Mouse (Mus musculus): ENCODE results near the gene Blcap.

Gene Blcap

DNA sequence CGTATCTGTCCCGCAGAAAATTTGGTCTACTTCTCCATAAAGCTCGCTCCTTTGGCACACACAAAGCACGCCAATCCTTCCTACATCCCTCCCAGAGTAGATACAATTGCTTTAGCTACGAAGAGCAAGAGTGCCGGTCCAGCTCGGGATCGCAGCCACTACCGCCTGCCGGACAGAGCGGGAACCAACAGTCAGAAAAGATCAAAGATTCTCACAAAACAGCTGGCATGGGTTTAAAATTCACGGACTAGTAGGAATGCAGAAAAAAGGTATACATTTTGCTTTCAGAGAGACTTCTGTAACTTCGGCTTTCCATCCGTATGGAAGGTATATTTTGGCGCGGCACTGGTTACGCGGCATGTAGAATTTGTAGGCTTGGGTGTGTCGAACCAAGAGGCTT is 11.6 kb downstream of the Blcap start:
- DNase-seq (ENCODE audit: low read depth), result no peak

GRCm38 (mm10) chr2:157558520-157558919 is 12.6 kb downstream of the Blcap start:
- peak; percentile 57 for DNase-seq (ENCODE audit: low read depth)

- DNase-seq (ENCODE audit: low read depth), result no peak
These were observed 13.0 kb downstream of the Blcap start for GRCm38 (mm10) chr2:157558051-157558450.

- no peak for DNase-seq (ENCODE audit: low read depth)
These were observed 14.9 kb downstream of the Blcap start for GRCm38 (mm10) chr2:157556074-157556698.

DNA sequence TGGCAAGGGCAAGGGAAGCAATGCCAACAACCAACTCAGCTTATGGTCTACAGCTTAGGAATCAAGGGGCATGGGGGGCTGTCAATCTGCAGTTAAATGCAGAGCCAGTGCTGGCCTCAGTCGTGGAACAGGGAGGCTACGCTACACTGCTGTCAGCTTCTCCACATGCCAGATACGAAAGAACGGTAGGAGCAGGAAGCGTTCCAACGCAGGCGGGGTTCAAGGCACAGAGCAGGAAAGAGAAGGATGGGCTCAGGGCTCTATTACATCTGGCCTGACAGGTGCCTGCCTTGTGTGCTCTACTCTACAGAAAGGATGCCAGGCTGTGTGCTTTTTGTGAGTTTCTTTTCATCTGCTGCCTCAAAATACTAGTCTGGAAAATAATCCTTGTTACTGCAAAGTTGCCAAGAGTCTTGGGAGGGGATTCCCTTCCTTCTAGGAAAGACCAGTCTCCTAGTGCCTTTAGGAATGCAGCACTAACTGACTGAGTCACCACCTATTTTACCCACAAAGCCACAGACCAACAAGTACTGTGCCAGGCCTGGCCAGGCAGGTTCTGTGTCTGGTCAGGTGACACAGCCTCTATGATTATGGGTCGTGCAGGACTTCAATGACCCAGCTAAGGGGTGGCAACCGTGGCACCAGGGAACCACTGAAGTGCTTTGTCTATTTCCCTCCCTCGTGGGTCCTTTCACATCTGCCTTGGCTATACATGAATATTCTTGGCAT is 18.8 kb downstream of the Blcap start:
- peak; percentile 60 for DNase-seq (ENCODE audit: low read depth)

- no peak for DNase-seq (ENCODE audit: low read depth)
These were observed 20.8 kb downstream of the Blcap start for GRCm38 (mm10) chr2:157550292-157550691.

DNA sequence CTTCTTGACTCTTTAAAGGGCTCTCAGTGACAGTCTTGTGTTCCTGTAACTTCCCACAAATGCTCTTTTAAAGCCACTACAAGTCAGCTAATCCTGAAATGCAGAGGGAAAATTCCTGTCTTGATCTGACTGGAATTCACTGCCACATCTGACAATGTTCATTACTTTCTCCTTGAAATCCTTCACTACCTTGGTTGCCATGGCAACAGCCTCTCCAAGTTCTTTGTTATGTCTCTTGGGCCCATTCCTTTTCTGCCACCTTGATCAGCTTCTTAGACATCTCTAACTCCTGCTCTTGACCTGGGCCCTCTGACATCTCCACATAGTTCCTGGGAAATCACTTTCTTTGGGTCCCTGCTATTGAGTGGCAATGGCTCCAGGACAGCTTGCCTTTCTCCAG is 24.4 kb downstream of the Blcap start:
- DNase-seq (ENCODE audit: low read depth), result no peak

DNA sequence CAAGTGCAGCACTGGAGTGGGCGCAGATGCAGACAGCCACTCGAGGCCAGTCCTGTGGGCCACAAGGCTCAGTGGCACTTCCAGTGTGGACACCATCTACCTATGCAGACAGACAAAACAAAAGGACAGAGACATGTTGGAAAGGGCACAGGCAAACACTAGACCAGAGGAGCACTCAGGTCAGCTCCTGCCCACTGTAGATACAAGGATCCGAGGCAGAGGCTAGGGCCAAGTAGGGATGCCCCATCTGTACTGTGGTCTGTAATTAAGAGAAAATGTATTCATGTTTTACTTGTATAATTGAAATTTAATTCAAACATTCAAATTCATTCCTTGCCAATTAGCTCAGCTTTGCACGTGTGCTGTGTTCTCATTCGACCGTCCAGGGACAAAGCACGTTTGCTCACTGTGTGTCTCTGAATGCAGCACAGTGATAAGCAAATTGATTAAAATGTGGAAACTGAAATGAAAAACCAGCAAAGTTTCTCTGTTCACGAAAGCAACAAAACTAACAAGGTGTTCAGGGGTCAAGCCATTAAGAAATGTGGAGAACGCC is 26.7 kb downstream of the Blcap start:
- DNase-seq (ENCODE audit: low read depth), result no peak

- DNase-seq (ENCODE audit: low read depth), result no peak
These were observed 28.7 kb downstream of the Blcap start for GRCm38 (mm10) chr2:157542415-157542814.

DNA sequence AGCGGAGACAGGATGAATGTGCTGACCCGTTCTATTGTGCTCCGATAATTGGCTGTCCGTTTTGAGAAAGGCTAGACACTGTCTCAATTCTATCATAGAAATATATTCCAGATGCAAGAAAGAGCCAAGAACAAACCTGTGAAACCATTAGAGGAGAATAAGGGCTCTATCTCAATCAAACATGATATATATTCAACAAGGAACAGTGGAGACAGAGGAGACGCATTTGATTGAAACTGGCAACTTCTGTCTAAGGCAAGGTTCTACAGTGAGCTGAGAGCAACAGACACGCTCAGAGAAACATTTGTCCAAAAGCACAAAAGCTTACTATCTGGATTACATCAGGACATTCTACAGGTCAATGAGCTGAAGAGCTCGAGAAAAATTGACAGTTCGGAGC is 29.4 kb downstream of the Blcap start:
- no peak for DNase-seq (ENCODE audit: low read depth)

GRCm38 (mm10) chr2:157540953-157541569 is 30.0 kb downstream of the Blcap start:
- no peak for DNase-seq (ENCODE audit: low read depth)

GRCm38 (mm10) chr2:157540073-157540952 is 30.8 kb downstream of the Blcap start:
- no peak for DNase-seq (ENCODE audit: low read depth)

- DNase-seq (ENCODE audit: low read depth), result no peak
These were observed 34.0 kb downstream of the Blcap start for GRCm38 (mm10) chr2:157537118-157537517.

DNA sequence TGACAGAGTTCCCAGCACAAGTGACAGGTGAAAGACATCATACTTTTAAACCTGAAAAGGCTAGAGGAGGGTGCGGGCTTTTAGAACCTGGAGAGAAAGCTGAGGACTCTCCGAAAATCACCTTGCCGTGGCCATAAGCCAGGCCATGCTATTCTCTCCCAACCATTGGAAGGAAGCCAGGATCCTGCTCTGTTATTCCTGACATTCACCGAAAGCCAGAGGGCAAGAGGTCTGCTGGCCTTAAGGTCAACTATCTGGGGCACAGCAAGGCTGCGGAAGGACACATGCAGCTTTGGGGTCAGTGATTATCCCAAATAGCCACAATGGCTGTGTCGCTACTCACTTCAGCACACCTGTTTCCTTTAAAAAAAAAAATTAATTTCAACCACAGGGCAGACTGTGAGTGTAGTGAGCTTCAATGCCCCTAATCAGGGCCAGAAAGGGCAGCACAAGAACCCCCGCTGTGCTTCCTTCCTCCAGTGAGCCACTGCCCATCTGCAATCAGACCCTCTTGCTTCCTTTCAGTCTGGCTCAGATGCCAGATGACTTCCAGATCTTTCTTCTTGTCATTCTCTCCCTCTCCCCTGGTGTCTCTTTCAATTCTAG is 34.5 kb downstream of the Blcap start:
- peak; percentile 56 for DNase-seq (ENCODE audit: low read depth)

DNA sequence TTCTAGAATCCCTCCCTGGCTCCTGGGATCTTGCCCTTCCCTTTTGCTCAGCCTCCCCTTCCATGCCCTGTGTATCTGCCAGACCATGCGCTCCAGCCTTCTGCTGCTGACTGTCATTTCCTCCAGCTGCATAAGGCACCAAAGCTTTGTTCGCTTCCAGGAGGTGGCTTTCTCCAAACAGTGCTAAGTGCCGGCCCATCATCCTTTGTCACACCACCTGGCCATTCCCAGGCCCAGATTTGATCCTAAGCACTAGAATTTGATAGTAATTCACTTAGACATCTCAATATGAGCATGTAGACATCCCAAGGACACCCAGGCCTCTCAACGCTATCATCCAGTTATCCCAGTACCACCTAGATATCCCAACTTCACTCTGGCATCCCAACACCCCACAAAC is 36.9 kb downstream of the Blcap start:
- no peak for DNase-seq (ENCODE audit: low read depth)

GRCm38 (mm10) chr2:157531681-157532426 is 39.2 kb downstream of the Blcap start:
- no peak for DNase-seq (ENCODE audit: low read depth)

DNA sequence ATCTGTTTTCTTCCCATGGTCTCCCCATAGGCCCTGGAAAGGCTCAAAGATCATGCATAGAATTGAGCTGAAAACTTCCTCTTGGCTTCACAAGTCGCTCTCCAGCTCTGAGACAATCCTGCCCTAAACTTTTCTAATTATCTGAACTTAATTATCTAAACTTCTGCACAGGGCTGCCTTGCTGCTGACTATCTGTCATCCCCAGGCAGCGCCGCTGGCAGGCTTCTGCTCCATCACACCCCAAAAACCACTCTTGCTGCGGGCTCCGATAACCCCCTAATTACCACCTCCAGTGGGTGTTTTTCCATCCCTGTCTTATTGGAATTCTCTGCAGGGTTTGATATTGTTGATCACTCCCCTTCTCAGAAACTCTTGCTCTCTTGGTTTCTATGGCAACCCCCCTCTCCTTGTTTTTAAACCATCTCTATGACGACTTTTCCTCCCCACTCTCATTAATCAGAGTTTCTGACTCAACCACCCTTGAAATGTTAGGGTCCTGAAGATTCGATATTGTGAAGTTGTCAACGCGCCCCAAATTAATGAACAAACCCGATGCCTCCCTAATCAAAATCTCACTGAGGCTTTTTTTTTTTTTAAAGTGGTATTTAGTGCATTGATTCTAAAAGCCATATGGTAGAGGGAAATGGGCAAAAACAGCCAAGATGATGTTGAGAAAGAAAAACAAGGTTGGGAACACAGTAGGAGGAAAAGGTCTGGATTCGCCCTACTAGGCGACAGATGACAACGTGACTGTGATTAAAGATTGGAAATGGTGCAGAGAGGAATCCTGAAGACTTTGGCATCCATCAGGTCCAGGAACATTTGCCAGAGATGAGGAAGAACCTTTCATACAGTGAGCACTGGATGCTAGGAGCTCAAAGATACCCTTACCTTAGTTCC is 40.8 kb downstream of the Blcap start:
- no peak for DNase-seq (ENCODE audit: low read depth)

GRCm38 (mm10) chr2:157522556-157522955 is 48.5 kb downstream of the Blcap start:
- DNase-seq (ENCODE audit: low read depth), result no peak

DNA sequence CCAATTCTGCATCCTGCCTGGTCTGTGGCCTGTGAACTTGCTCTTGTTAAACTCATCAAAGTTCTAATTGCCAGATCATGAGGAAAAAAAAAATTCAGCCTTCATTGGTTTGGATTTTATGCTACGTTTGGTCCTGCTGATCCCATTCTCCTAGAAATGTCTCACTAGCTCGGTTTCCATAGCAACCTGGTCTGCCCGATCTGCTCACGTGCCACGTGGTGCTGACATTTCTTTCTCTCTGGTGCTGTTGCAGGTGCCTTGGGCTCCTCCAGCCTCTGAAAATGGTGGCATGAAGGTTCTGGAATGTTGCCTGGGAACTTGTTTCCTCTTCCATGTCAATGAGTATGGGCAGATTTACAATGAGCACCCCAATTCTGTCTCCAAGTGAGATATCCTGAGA is 50.6 kb downstream of the Blcap start:
- DNase-seq (ENCODE audit: low read depth), result no peak

DNA sequence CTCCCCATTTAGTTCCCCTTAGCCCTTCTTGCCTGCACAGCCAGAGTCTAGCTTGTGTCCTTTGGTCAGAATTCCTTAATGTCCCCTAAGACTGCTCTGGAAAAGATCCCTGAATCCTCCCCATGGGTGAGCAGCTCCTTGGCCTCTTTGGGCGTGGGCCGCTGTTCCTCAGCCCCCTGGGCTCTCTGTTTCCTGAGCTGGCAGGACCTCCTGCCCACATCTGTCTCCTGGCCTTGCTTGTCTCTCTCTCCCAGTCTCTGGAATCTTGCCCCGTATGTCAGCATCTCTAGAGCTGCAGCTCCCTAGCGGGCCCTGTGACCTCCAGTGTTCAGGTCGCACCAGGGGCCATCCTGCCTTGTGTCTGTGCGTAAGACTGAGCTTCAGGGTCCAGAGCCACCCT is 51.6 kb downstream of the Blcap start:
- no peak for DNase-seq (ENCODE audit: low read depth)

Measured in 416B (cell line).